Mouse (Mus musculus) bone marrow macrophage, adult 2 months (primary cell): ENCODE data around the gene Ttpal.

Experiments
- CTCF ChIP-seq: IDR thresholded peaks from 2 replicates; pipeline ENCODE4 v1.5.1; 2012; ENCODE audit warnings: low read depth, mild to moderate bottlenecking, low read length, moderate library complexity
- POLR2A ChIP-seq: IDR thresholded peaks from 2 replicates; pipeline ENCODE4 v1.6.1; 2012; ENCODE audit warnings: mild to moderate bottlenecking, low read depth, low read length, borderline replicate concordance

GRCm38 (mm10) chr2:163659431-163659830 is 57.3 kb downstream of the Ttpal start:
- TF ChIP-seq CTCF (no peak), POLR2A (no peak)
